ENCODE assay signal across 9 mouse cellular contexts in genomic region chr16:4682628-4683179, GRCm38 (mm10). TPM values are rescaled to one million over a fixed set of nuclear protein-coding genes. Genes with fewer than 3 reads are reported as not detected.
DNase-seq lines count a peak whose midpoint lies in the region; ATAC-seq lines count a peak whose summit lies in the region.
"Had no signal": no experiment of that assay in that cellular context is flagged by ENCODE, and none has a peak within 500 bp of the region (broad histone marks: within the 10 kb centered on the region; RNA-seq: fewer than 3 reads in every experiment).

No protein-coding gene starts in this region.

- H3K9me3 ChIP-seq in erythroblast, embryonic 14.5 days (ENCODE audit: control insufficient read depth, low read length) = no peaks in the 10 kb centered on the region
- no peaks in the 10 kb centered on the region for H3K9me3 ChIP-seq in neural tube, embryonic 11.5 days (ENCODE audit: control insufficient read depth, low read length)
- H3K9me3 ChIP-seq in liver, embryonic 13.5 days (replicated peaks) = no peaks in the 10 kb centered on the region

- DNase-seq in neural tube, embryonic 11.5 days (ENCODE audit: low spot score) = no peak
- DNase-seq in neural tube, embryonic 10.5 days (ENCODE audit: extremely low spot score, low spot score) = no peak
- no peak for DNase-seq in liver, embryonic 13.5 days
- DNase-seq in right cerebral cortex, postnatal 10 days (ENCODE audit: low spot score in 2 of 2) = no peak
- no peak for DNase-seq in MN1 (ENCODE audit: low spot score)
- DNase-seq in ovary, postnatal 10 days (ENCODE audit: low spot score) = no peak
- DNase-seq: layer of hippocampus, postnatal 36 days had no signal

- ATAC-seq in erythroblast, adult 5-6 weeks (replicated peaks; ENCODE audit: low FRiP score, poor library complexity, severe bottlenecking) = no peak
- no peak for ATAC-seq in neural tube, embryonic 11.5 days (ENCODE audit: insufficient read depth, low FRiP score, low TSS enrichment)
- ATAC-seq in liver, embryonic 13.5 days (ENCODE audit: low read depth) = no peak

- 76% methylated on average over 4 of the region's 4 CpGs for WGBS in neural tube, embryonic 11.5 days
- WGBS in liver, embryonic 13.5 days (ENCODE audit: insufficient replicate concordance) = 52% methylated on average over 4 of the region's 4 CpGs

- H3K36me3 ChIP-seq in erythroblast, embryonic 14.5 days (ENCODE audit: control insufficient read depth) = peaks cover 11% of the 10 kb centered on the region
- H3K36me3 ChIP-seq in neural tube, embryonic 11.5 days (ENCODE audit: control insufficient read depth, insufficient read depth, low read length) = peaks cover 2% of the 10 kb centered on the region; the same call in 1 of the 2 replicates
- peaks cover 11% of the 10 kb centered on the region for H3K36me3 ChIP-seq in liver, embryonic 13.5 days

- H3K4me2 ChIP-seq in neural tube, embryonic 11.5 days (ENCODE audit: low read depth) = peak overlapping the region; percentile 77; the same call in 1 of the 2 replicates
- H3K4me2 ChIP-seq in liver, embryonic 13.5 days = peak overlapping the region; percentile 93

- H3K4me3 ChIP-seq in erythroblast, embryonic 14.5 days (replicated peaks) = peak overlapping the region; percentile 79
- 0 out of 2 replicates have a peak overlapping the region, but pooled peaks have one; percentile 93 for H3K4me3 ChIP-seq in neural tube, embryonic 11.5 days (ENCODE audit: low read depth, low read length)
- H3K4me3 ChIP-seq in liver, embryonic 13.5 days (replicated peaks) = peak overlapping the region; percentile 89

- no peak overlapping the region for H3K27ac ChIP-seq in neural tube, embryonic 11.5 days (ENCODE audit: low read depth, low read length)
- peak overlapping the region; percentile 81 for H3K27ac ChIP-seq in liver, embryonic 13.5 days

- no peaks in the 10 kb centered on the region for H3K27me3 ChIP-seq in erythroblast, embryonic 14.5 days (ENCODE audit: control insufficient read depth)
- H3K27me3 ChIP-seq in neural tube, embryonic 11.5 days (ENCODE audit: control insufficient read depth, insufficient read depth, low read length) = no peaks in the 10 kb centered on the region
- no peaks in the 10 kb centered on the region for H3K27me3 ChIP-seq in liver, embryonic 13.5 days

- H3K9ac ChIP-seq in neural tube, embryonic 11.5 days (ENCODE audit: low read length) = no peak overlapping the region
- H3K9ac ChIP-seq in liver, embryonic 13.5 days = peak overlapping the region; percentile 89; the same call in 1 of the 2 replicates

- H3K4me1 ChIP-seq in erythroblast, embryonic 14.5 days (ENCODE audit: control insufficient read depth) = peaks cover 72% of the 10 kb centered on the region
- peaks cover 6% of the 10 kb centered on the region; the same call in 1 of the 2 replicates for H3K4me1 ChIP-seq in neural tube, embryonic 11.5 days (ENCODE audit: control insufficient read depth, insufficient read depth, low read length)
- H3K4me1 ChIP-seq in liver, embryonic 13.5 days (replicated peaks) = peaks cover 70% of the 10 kb centered on the region

RNA-seq across cellular contexts. Expression of gene Coro7, which starts 3.1 kb away (rescaled TPM):
- polyA plus RNA-seq in erythroblast, embryonic 14.5 days (2012) = 1.1 and 3.2 TPM in 2 replicates
- total RNA-seq in erythroblast, adult 5-6 weeks (2015; ENCODE audit: low replicate concordance) = 14.6 and 24.2 TPM in 2 replicates
- 5.3 and 9.6 TPM in 2 replicates for total RNA-seq in erythroblast, adult 5-6 weeks (2017; ENCODE audit: low replicate concordance)
- 18.7 and 24.8 TPM in 2 replicates for polyA plus RNA-seq in neural tube, embryonic 11.5 days (2014; fragmentation: Nextera tagmentation; extraction: Ambion mirVana)
- polyA plus RNA-seq in liver, embryonic 13.5 days (2015; fragmentation: Nextera tagmentation; extraction: Ambion mirVana) = 7.0 and 9.9 TPM in 2 replicates

RNA-seq across cellular contexts. Expression of gene Nmral1, which starts 36.5 kb away (rescaled TPM):
- polyA plus RNA-seq in erythroblast, embryonic 14.5 days (2012) = 1.9 and 4.0 TPM in 2 replicates
- total RNA-seq in erythroblast, adult 5-6 weeks (2015; ENCODE audit: low replicate concordance) = 4.6 and 14.4 TPM in 2 replicates
- total RNA-seq in erythroblast, adult 5-6 weeks (2017; ENCODE audit: low replicate concordance) = 10.6 and 16.4 TPM in 2 replicates
- polyA plus RNA-seq in neural tube, embryonic 11.5 days (2014; fragmentation: Nextera tagmentation; extraction: Ambion mirVana) = 156 and 159 TPM in 2 replicates
- polyA plus RNA-seq in liver, embryonic 13.5 days (2015; fragmentation: Nextera tagmentation; extraction: Ambion mirVana) = 48.0 and 48.2 TPM in 2 replicates

RNA-seq across cellular contexts. Expression of gene Dnaja3, which starts 42.9 kb away (rescaled TPM):
- 0.66 and 0.80 TPM in 2 replicates for polyA plus RNA-seq in erythroblast, embryonic 14.5 days (2012)
- 4.8 and 6.9 TPM in 2 replicates for total RNA-seq in erythroblast, adult 5-6 weeks (2015; ENCODE audit: low replicate concordance)
- 9.5 and 10.9 TPM in 2 replicates for total RNA-seq in erythroblast, adult 5-6 weeks (2017; ENCODE audit: low replicate concordance)
- polyA plus RNA-seq in neural tube, embryonic 11.5 days (2014; fragmentation: Nextera tagmentation; extraction: Ambion mirVana) = 54.2 and 56.6 TPM in 2 replicates
- polyA plus RNA-seq in liver, embryonic 13.5 days (2015; fragmentation: Nextera tagmentation; extraction: Ambion mirVana) = 51.8 and 62.5 TPM in 2 replicates

RNA-seq across cellular contexts. Expression of gene Vasn, which starts 43.0 kb away (rescaled TPM):
- 0.01 and 0.19 TPM in 2 replicates for polyA plus RNA-seq in erythroblast, embryonic 14.5 days (2012)
- not detected in 2 replicates for total RNA-seq in erythroblast, adult 5-6 weeks (2015; ENCODE audit: low replicate concordance)
- total RNA-seq in erythroblast, adult 5-6 weeks (2017; ENCODE audit: low replicate concordance) = not detected in 2 replicates
- 10.5 and 11.1 TPM in 2 replicates for polyA plus RNA-seq in neural tube, embryonic 11.5 days (2014; fragmentation: Nextera tagmentation; extraction: Ambion mirVana)
- 2.9 TPM in 2 replicates for polyA plus RNA-seq in liver, embryonic 13.5 days (2015; fragmentation: Nextera tagmentation; extraction: Ambion mirVana)

RNA-seq across cellular contexts. Expression of gene Hmox2, which starts 43.5 kb away (rescaled TPM):
- 0.34 and 1.3 TPM in 2 replicates for polyA plus RNA-seq in erythroblast, embryonic 14.5 days (2012)
- 13.3 and 22.6 TPM in 2 replicates for total RNA-seq in erythroblast, adult 5-6 weeks (2015; ENCODE audit: low replicate concordance)
- total RNA-seq in erythroblast, adult 5-6 weeks (2017; ENCODE audit: low replicate concordance) = 15.4 and 18.8 TPM in 2 replicates
- 91.7 and 103 TPM in 2 replicates for polyA plus RNA-seq in neural tube, embryonic 11.5 days (2014; fragmentation: Nextera tagmentation; extraction: Ambion mirVana)
- polyA plus RNA-seq in liver, embryonic 13.5 days (2015; fragmentation: Nextera tagmentation; extraction: Ambion mirVana) = 38.9 and 40.1 TPM in 2 replicates

Comparison
In these comparisons a context has a peak if more than half of its experiments do, and no peak if none do; other contexts are left out.
1. RNA of gene Dnaja3, which starts 42.9 kb away (polyA plus RNA-seq): 54.2 to 56.6 TPM in neural tube, embryonic 11.5 days and 51.8 to 62.5 TPM in liver, embryonic 13.5 days; 0.66 to 0.80 TPM in erythroblast, embryonic 14.5 days; every median in the first group is over 10 times any median in the second.
2. Peak in every context shown above with its lines, with median percentiles within 50 percentile points of each other: H3K4me3 ChIP-seq.